In the genomic region with DNA sequence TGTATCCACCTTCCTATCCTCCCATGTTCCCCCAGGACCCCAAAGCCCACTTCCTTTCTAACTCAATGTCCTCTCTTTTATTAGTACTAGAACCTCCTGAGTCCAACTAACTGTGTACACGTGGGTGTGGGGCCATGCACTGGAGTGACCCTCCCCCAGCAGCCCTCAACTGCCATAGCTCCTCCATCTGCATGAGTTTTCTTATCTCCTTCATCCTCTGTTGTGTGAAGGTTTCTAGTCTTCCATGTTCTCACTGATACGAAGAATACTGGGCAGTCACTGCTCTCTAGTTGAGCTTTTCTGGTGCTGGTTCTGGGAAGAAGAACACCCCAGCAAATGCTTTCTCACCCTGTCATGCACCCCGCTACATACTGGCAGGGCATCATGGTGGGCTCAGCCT, we compare ENCODE assay signal across 26 mouse cellular contexts.
DNase-seq lines count a peak whose midpoint lies in the region; ATAC-seq and TF ChIP-seq lines count a peak whose summit lies in the region.
"Had no signal": no experiment of that assay in that cellular context is flagged by ENCODE, and none has a peak within 500 bp of the region (broad histone marks: within the 10 kb centered on the region; RNA-seq: fewer than 3 reads in every experiment).

No protein-coding gene starts in this region.

- TF ChIP-seq EP300 in lung, postnatal 0 days (IDR thresholded peaks at IDR 0.05): no peak

- H3K9me3 ChIP-seq in liver, embryonic 13.5 days (replicated peaks): no peaks in the 10 kb centered on the region
- no peaks in the 10 kb centered on the region for H3K9me3 ChIP-seq in liver, embryonic 16.5 days (replicated peaks; ENCODE audit: control insufficient read depth, low read length)
- H3K9me3 ChIP-seq in lung, postnatal 0 days (ENCODE audit: low read length): no peaks in the 10 kb centered on the region
- H3K9me3 ChIP-seq: embryonic facial prominence, embryonic 10.5 days; embryonic facial prominence, embryonic 13.5 days; forebrain, embryonic 13.5 days; hindbrain, embryonic 12.5 days; hindbrain, embryonic 15.5 days had no signal

- TF ChIP-seq CTCF in lung, postnatal 0 days (IDR thresholded peaks at IDR 0.05): no peak
- no peak for TF ChIP-seq CTCF in gastrocnemius, adult 2 months (IDR thresholded peaks at IDR 0.05)

- no peaks in the 10 kb centered on the region for H3K36me3 ChIP-seq in liver, embryonic 13.5 days
- H3K36me3 ChIP-seq in liver, embryonic 16.5 days (ENCODE audit: control insufficient read depth, insufficient read depth): no peaks in the 10 kb centered on the region
- no peaks in the 10 kb centered on the region for H3K36me3 ChIP-seq in lung, postnatal 0 days (ENCODE audit: insufficient read depth, low read length)
- H3K36me3 ChIP-seq: embryonic facial prominence, embryonic 10.5 days; embryonic facial prominence, embryonic 13.5 days; hindbrain, embryonic 12.5 days; hindbrain, embryonic 15.5 days had no signal

- DNase-seq in liver (peak; percentile 38), adipocyte (ENCODE audit: low spot score) (no peak)
- peak; percentile 24 for DNase-seq in liver, embryonic 13.5 days
- no peak for DNase-seq in lung, postnatal 0 days (ENCODE audit: low spot score)
- no peak for DNase-seq in kidney, postnatal 36 days
- no peak for DNase-seq in gastrocnemius, adult 2 months
- DNase-seq: adrenal gland, adult 8-10 months; adrenal gland, postnatal 25 days; cerebellum, adult 11-12 months; cerebellum, adult 8-10 months; cerebellum, postnatal 10 days; cerebellum, postnatal 36 days; embryo, embryonic 11 days; gastrocnemius, postnatal 14 days; heart, adult 11 months had no signal

- no peak overlapping the region for H3K4me3 ChIP-seq in liver, embryonic 13.5 days (replicated peaks)
- no peak overlapping the region for H3K4me3 ChIP-seq in liver, embryonic 16.5 days (ENCODE audit: low read depth, low read length)
- no peak overlapping the region for H3K4me3 ChIP-seq in lung, postnatal 0 days (ENCODE audit: low read depth, low read length)
- no peak overlapping the region for H3K4me3 ChIP-seq in gastrocnemius, adult 2 months
- H3K4me3 ChIP-seq: embryonic facial prominence, embryonic 10.5 days; embryonic facial prominence, embryonic 13.5 days; erythroblast, embryonic 14.5 days; forebrain, embryonic 13.5 days; hindbrain, embryonic 12.5 days; hindbrain, embryonic 15.5 days had no signal

- no peak overlapping the region for H3K4me2 ChIP-seq in liver, embryonic 13.5 days
- no peak overlapping the region for H3K4me2 ChIP-seq in liver, embryonic 16.5 days (ENCODE audit: low read depth, low read length)
- no peak overlapping the region for H3K4me2 ChIP-seq in lung, postnatal 0 days (replicated peaks; ENCODE audit: low read depth, low read length)
- H3K4me2 ChIP-seq: embryonic facial prominence, embryonic 13.5 days; forebrain, embryonic 13.5 days; heart, embryonic 11.5 days; hindbrain, embryonic 12.5 days; hindbrain, embryonic 15.5 days had no signal

- no peaks in the 10 kb centered on the region for H3K27me3 ChIP-seq in liver, embryonic 13.5 days
- no peaks in the 10 kb centered on the region for H3K27me3 ChIP-seq in liver, embryonic 16.5 days (ENCODE audit: control insufficient read depth, insufficient read depth, low read depth, low read length)
- no peaks in the 10 kb centered on the region for H3K27me3 ChIP-seq in lung, postnatal 0 days (replicated peaks; ENCODE audit: insufficient read depth, low read length)
- H3K27me3 ChIP-seq: embryonic facial prominence, embryonic 13.5 days; forebrain, embryonic 13.5 days; hindbrain, embryonic 12.5 days; hindbrain, embryonic 15.5 days had no signal

- 20% methylated on average over 3 of the region's 3 CpGs for WGBS in liver, embryonic 13.5 days (ENCODE audit: insufficient replicate concordance)
- 21% methylated on average over 3 of the region's 3 CpGs for WGBS in liver, embryonic 16.5 days (ENCODE audit: insufficient replicate concordance)
- WGBS in lung, postnatal 0 days: 72% methylated on average over 3 of the region's 3 CpGs

- H3K27ac ChIP-seq in liver, embryonic 13.5 days: peak overlapping the region; percentile 20; the same call in 1 of the 2 replicates
- no peak overlapping the region for H3K27ac ChIP-seq in liver, embryonic 16.5 days (ENCODE audit: low read length)
- H3K27ac ChIP-seq in lung, postnatal 0 days (ENCODE audit: low read length): no peak overlapping the region
- H3K27ac ChIP-seq in gastrocnemius, adult 2 months: no peak overlapping the region
- H3K27ac ChIP-seq: embryonic facial prominence, embryonic 10.5 days; embryonic facial prominence, embryonic 13.5 days; forebrain, embryonic 13.5 days; hindbrain, embryonic 12.5 days; hindbrain, embryonic 15.5 days had no signal

- peak; percentile 84 for ATAC-seq in liver, embryonic 13.5 days (ENCODE audit: low read depth)
- ATAC-seq in liver, embryonic 16.5 days (ENCODE audit: low read depth): peak; percentile 77
- ATAC-seq in megakaryocyte-erythroid progenitor cell, adult 5-6 weeks (replicated peaks; ENCODE audit: low FRiP score, low TSS enrichment, poor library complexity, severe bottlenecking): peak; percentile 57
- ATAC-seq in lung, postnatal 0 days: no peak
- ATAC-seq: CD4-positive, CD25-positive, alpha-beta regulatory T cell, adult 4 months; forebrain, embryonic 13.5 days; forebrain, embryonic 16.5 days had no signal

- peaks cover 38% of the 10 kb centered on the region for H3K4me1 ChIP-seq in liver, embryonic 13.5 days (replicated peaks)
- peaks cover 13% of the 10 kb centered on the region for H3K4me1 ChIP-seq in liver, embryonic 16.5 days (ENCODE audit: control insufficient read depth, low read depth, low read length)
- H3K4me1 ChIP-seq in lung, postnatal 0 days (ENCODE audit: insufficient read depth, low read depth, low read length): no peaks in the 10 kb centered on the region
- H3K4me1 ChIP-seq: embryonic facial prominence, embryonic 10.5 days; embryonic facial prominence, embryonic 13.5 days; forebrain, embryonic 13.5 days; hindbrain, embryonic 12.5 days; hindbrain, embryonic 15.5 days had no signal

- intact Hi-C loops in gastrocnemius, adult 2 months (cut with DNase I): no loop called here

- H3K9ac ChIP-seq in liver, embryonic 13.5 days: no peak overlapping the region
- H3K9ac ChIP-seq in liver, embryonic 16.5 days (ENCODE audit: low read depth, low read length): no peak overlapping the region
- H3K9ac ChIP-seq in lung, postnatal 0 days (replicated peaks; ENCODE audit: low read depth): no peak overlapping the region
- H3K9ac ChIP-seq: embryonic facial prominence, embryonic 13.5 days; forebrain, embryonic 13.5 days; hindbrain, embryonic 12.5 days; hindbrain, embryonic 15.5 days had no signal

Comparison
In these comparisons a context has a peak if more than half of its experiments do, and no peak if none do; other contexts are left out.
1. DNase-seq: peak in liver (single experiment) and liver, embryonic 13.5 days (single experiment); none in lung, postnatal 0 days (single experiment), kidney, postnatal 36 days (0 of 2), adipocyte (single experiment) and gastrocnemius, adult 2 months (single experiment).